Mouse (Mus musculus) G1E (cell line): Measurements from ENCODE around the gene Rpl18. TPM values are rescaled to one million over a fixed set of nuclear protein-coding genes. Genes with fewer than 3 reads are reported as not detected.

Experiments used
- ATAC-seq: 2 replicates; pipeline ENCODE4 v1.8.0; 2016; ENCODE audit warnings: mild to moderate bottlenecking; ENCODE audit not compliant: insufficient number of reproducible peaks, poor library complexity, low FRiP score, severe bottlenecking; ENCODE audit errors: extremely low read depth
- DNase-seq: peaks from one replicate; pipeline ENCODE4 v3.0.0; 2012; ENCODE audit warnings: low spot score
- H3K27me3 ChIP-seq: 2 replicates; pipeline ENCODE4 v1.6.1; 2012; ENCODE audit warnings: mild to moderate bottlenecking, low read length, inconsistent platforms; ENCODE audit not compliant: insufficient read depth
- H3K36me3 ChIP-seq: replicated peaks from 2 replicates; pipeline ENCODE3; 2012; ENCODE audit warnings: mild to moderate bottlenecking, inconsistent platforms
- H3K4me1 ChIP-seq: 2 replicates; pipeline ENCODE4 v1.6.1; 2012; ENCODE audit warnings: low read depth, low read length, inconsistent platforms, mixed read lengths; ENCODE audit not compliant: insufficient read depth
- H3K4me3 ChIP-seq: 2 replicates; pipeline ENCODE4 v1.5.1; 2012; ENCODE audit warnings: low read depth, mild to moderate bottlenecking, inconsistent platforms, low read length, moderate library complexity, mixed read lengths
- H3K9me3 ChIP-seq: replicated peaks from 2 replicates; pipeline ENCODE4 v1.6.1; 2012; ENCODE audit warnings: inconsistent platforms
- CTCF ChIP-seq: IDR thresholded peaks from 2 replicates; pipeline ENCODE4 v1.5.1; 2012; ENCODE audit warnings: low read depth, low read length, inconsistent platforms, mixed read lengths
- GATA1 ChIP-seq: IDR thresholded peaks from 2 replicates; pipeline ENCODE4 v1.6.1; 2012; ENCODE audit warnings: borderline replicate concordance, low read length, inconsistent platforms, mixed read lengths
- GATA2 ChIP-seq: IDR thresholded peaks from 2 replicates; pipeline ENCODE4 v1.6.1; 2012; ENCODE audit warnings: low read depth, low read length, inconsistent platforms, borderline replicate concordance
- POLR2AphosphoS5 ChIP-seq: IDR thresholded peaks from 2 replicates; pipeline ENCODE4 v1.6.1; 2012; ENCODE audit warnings: low read depth, low read length, inconsistent platforms; ENCODE audit not compliant: insufficient replicate concordance
- TAL1 ChIP-seq: conservative IDR thresholded peaks from 2 replicates; pipeline ENCODE4 v1.6.1; 2012; ENCODE audit warnings: low read depth, low read length, inconsistent platforms, mixed read lengths
- polyA plus RNA-seq: library from polyadenylated mRNA; stranded (reverse); fragments of >175 nt; gene quantifications from 2 replicates; pipeline ENCODE4 v1.2.3, GENCODE M21; 2012
- total RNA-seq, 2 experiments: library from RNA; stranded (forward) in 1 of 2; stranded (reverse) in 1 of 2; fragments of 200-1000 nt in 1 of 2; fragments of >200 nt in 1 of 2; fragmentation: Nextera tagmentation in 1 of 2; gene quantifications; 2 replicates each; pipeline ENCODE4 v1.2.3; 2014 to 2017

Gene Rpl18
- total and polyA plus RNA-seq, 3 experiments, result 1,837 to 14,383 (median 3,291) TPM

GRCm38 (mm10) chr7:45697894-45698293 lies 17.4 kb upstream of the Rpl18 start:
- Histone ChIP-seq H3K27me3 (peaks cover 52% of the 10 kb centered on the region), H3K4me1 (peaks cover 45% of the 10 kb centered on the region), H3K36me3 (no peaks in the 10 kb centered on the region), H3K9me3 (0 out of 2 replicates have a peak, but pooled peaks cover 4% of the 10 kb centered on the region), H3K4me3 (no peak overlapping the region)
- ATAC-seq (no peak), DNase-seq (no peak)
- TF ChIP-seq GATA1, result no peak
- no peak for TF ChIP-seq GATA2
- no peak for TF ChIP-seq POLR2AphosphoS5
- TF ChIP-seq TAL1, result no peak
- no peak for TF ChIP-seq CTCF

- DNase-seq (no peak), ATAC-seq (no peak)
- Histone ChIP-seq H3K4me3 (peak within 1 kb of the TSS; percentile 38; the same call in 1 of the 2 replicates), H3K27me3 (peaks cover 49% of the 10 kb centered on the region), H3K36me3 (no peaks in the 10 kb centered on the region), H3K4me1 (peaks cover 58% of the 10 kb centered on the region), H3K9me3 (no peaks in the 10 kb centered on the region)
- TF ChIP-seq GATA2 (no peak), GATA1 (no peak), TAL1 (no peak), CTCF (no peak), POLR2AphosphoS5 (no peak)
Measured at GRCm38 (mm10) chr7:45699523-45700141, 15.6 kb upstream of the Rpl18 start, which contains the start of gene Car11. TSS of gene Car11 (plus strand) at chr7:45699843.

- Histone ChIP-seq H3K4me1 (peaks cover 61% of the 10 kb centered on the region), H3K27me3 (peaks cover 49% of the 10 kb centered on the region), H3K36me3 (no peaks in the 10 kb centered on the region), H3K4me3 (peak overlapping the region; percentile 38; the same call in 1 of the 2 replicates), H3K9me3 (no peaks in the 10 kb centered on the region)
- peak; percentile 60 for DNase-seq
- ATAC-seq, result no peak
- TF ChIP-seq GATA2 (no peak), TAL1 (no peak), CTCF (no peak), POLR2AphosphoS5 (no peak), GATA1 (no peak)
Measured at GRCm38 (mm10) chr7:45700301-45701015, 14.8 kb upstream of the Rpl18 start.

- Histone ChIP-seq H3K27me3 (peaks cover 49% of the 10 kb centered on the region), H3K4me1 (peaks cover 67% of the 10 kb centered on the region), H3K36me3 (no peaks in the 10 kb centered on the region), H3K4me3 (no peak overlapping the region), H3K9me3 (no peaks in the 10 kb centered on the region)
- no peak for DNase-seq
- TF ChIP-seq POLR2AphosphoS5, result no peak
- ATAC-seq, result no peak
Measured at GRCm38 (mm10) chr7:45701072-45701471, 14.2 kb upstream of the Rpl18 start.

GRCm38 (mm10) chr7:45701607-45702006 lies 13.7 kb upstream of the Rpl18 start:
- Histone ChIP-seq H3K9me3 (no peaks in the 10 kb centered on the region), H3K36me3 (no peaks in the 10 kb centered on the region), H3K4me3 (no peak overlapping the region), H3K4me1 (peaks cover 70% of the 10 kb centered on the region), H3K27me3 (peaks cover 49% of the 10 kb centered on the region)
- TF ChIP-seq TAL1 (no peak), GATA1 (no peak), CTCF (no peak), POLR2AphosphoS5 (no peak), GATA2 (no peak)
- ATAC-seq (no peak), DNase-seq (no peak)

- ATAC-seq, result no peak
- H3K36me3 ChIP-seq, result no peaks in the 10 kb centered on the region
- H3K9me3 ChIP-seq, result no peaks in the 10 kb centered on the region
- H3K4me3 ChIP-seq, result no peak overlapping the region
- DNase-seq, result no peak
- no peak for TF ChIP-seq GATA2
- TF ChIP-seq CTCF, result no peak
- TF ChIP-seq TAL1, result no peak
- TF ChIP-seq POLR2AphosphoS5, result no peak
- TF ChIP-seq GATA1, result no peak
- peaks cover 49% of the 10 kb centered on the region for H3K27me3 ChIP-seq
- peaks cover 74% of the 10 kb centered on the region for H3K4me1 ChIP-seq
Measured at GRCm38 (mm10) chr7:45702316-45702715, 12.9 kb upstream of the Rpl18 start.
